Mouse (Mus musculus) limb, embryonic 11.5 days (tissue): ENCODE results near the gene Farp1. TPM values are rescaled to one million over a fixed set of nuclear protein-coding genes. Genes with fewer than 3 reads are reported as not detected.

Experiments used
- ATAC-seq: fragments of 200-750 bp; cut with Nextera tagmentation; 2 replicates; pipeline ENCODE4 v1.8.0; 2017; ENCODE audit warnings: low read depth; ENCODE audit not compliant: insufficient number of reproducible peaks, low FRiP score, low TSS enrichment
- DNase-seq: peaks from one replicate; pipeline ENCODE4 v3.0.0-alpha.2; 2015; ENCODE audit warnings: low spot score
- H3K27ac ChIP-seq: fragments of 300-500 bp; sonication (generic); replicated peaks from 2 replicates; pipeline ENCODE4 v1.5.1; 2014; ENCODE audit warnings: low read depth, mild to moderate bottlenecking, low read length
- H3K27me3 ChIP-seq: fragments of 300-500 bp; sonication (generic); 2 replicates; pipeline ENCODE4 v1.6.1; 2014; ENCODE audit warnings: mild to moderate bottlenecking, low read length, mixed read lengths; ENCODE audit not compliant: control insufficient read depth, insufficient read depth
- H3K36me3 ChIP-seq: fragments of 300-500 bp; sonication (generic); 2 replicates; pipeline ENCODE4 v1.6.1; 2014; ENCODE audit warnings: mild to moderate bottlenecking, low read length, moderate library complexity, mixed read lengths; ENCODE audit not compliant: control insufficient read depth, insufficient read depth
- H3K4me1 ChIP-seq: fragments of 300-500 bp; sonication (generic); 2 replicates; pipeline ENCODE4 v1.6.1; 2014; ENCODE audit warnings: low read length, mixed read lengths; ENCODE audit not compliant: control insufficient read depth, insufficient read depth
- H3K4me2 ChIP-seq: fragments of 300-500 bp; sonication (generic); 2 replicates; pipeline ENCODE4 v1.6.1; 2014; ENCODE audit warnings: low read depth, mild to moderate bottlenecking, moderate library complexity; ENCODE audit not compliant: severe bottlenecking
- H3K4me3 ChIP-seq: fragments of 300-500 bp; sonication (generic); 2 replicates; pipeline ENCODE4 v1.5.1; 2014; ENCODE audit warnings: low read depth, low read length
- H3K9ac ChIP-seq: fragments of 300-500 bp; sonication (generic); 2 replicates; pipeline ENCODE4 v1.6.1; 2014; ENCODE audit warnings: mild to moderate bottlenecking, low read length
- H3K9me3 ChIP-seq: fragments of 300-500 bp; sonication (generic); 2 replicates; pipeline ENCODE4 v1.6.1; 2016; ENCODE audit warnings: low read length; ENCODE audit not compliant: control insufficient read depth
- WGBS: fragments of 180-500 bp; shearing (Covaris S2); extraction: QIAGEN DNeasy Blood & Tissue Kit; methylation state at CpG from one replicate; pipeline ENCODE4 v1.1.7; 2014; 5-methylcytosine and 5-hydroxymethylcytosine counted together
- polyA plus RNA-seq: library from polyadenylated mRNA; unstranded; fragments of >200 nt; fragmentation: Nextera tagmentation; extraction: Ambion mirVana; gene quantifications from 2 replicates; pipeline ENCODE4 v1.2.1, GENCODE M21; 2014

The Farp1 gene
- polyA plus RNA-seq, 1 experiment from 2014 or later: 57.6 TPM

DNA sequence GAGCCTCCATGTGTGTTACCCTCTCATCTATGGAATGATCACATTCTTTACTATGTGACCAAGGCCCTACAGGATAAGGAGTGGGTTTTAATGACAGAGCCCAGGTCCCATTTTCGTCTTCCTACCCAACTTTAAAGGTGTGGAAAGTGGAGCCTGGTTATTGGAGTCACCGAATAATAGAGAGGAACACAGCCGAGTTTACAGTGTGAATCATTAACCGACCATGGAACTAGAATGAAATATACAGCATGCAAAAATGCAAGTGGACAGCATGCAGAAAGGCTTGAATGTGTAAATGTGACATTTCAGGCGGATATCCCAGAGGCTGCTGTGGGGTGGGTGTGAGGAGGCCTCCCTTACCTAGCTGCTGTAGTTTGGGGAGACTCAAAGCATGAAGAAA lies 66.5 kb downstream of the Farp1 start:
- no peaks in the 10 kb centered on the region; the same call in 1 of the 2 replicates for H3K36me3 ChIP-seq
- DNase-seq: no peak
- 83% methylated on average over 5 of the region's 5 CpGs for WGBS
- no peak for ATAC-seq
- no peak overlapping the region for H3K27ac ChIP-seq
- peaks cover 34% of the 10 kb centered on the region for H3K4me1 ChIP-seq
- H3K4me3 ChIP-seq: no peak overlapping the region
- H3K27me3 ChIP-seq: no peaks in the 10 kb centered on the region
- H3K9me3 ChIP-seq: no peaks in the 10 kb centered on the region
- H3K9ac ChIP-seq: no peak overlapping the region
- H3K4me2 ChIP-seq: no peak overlapping the region

DNA sequence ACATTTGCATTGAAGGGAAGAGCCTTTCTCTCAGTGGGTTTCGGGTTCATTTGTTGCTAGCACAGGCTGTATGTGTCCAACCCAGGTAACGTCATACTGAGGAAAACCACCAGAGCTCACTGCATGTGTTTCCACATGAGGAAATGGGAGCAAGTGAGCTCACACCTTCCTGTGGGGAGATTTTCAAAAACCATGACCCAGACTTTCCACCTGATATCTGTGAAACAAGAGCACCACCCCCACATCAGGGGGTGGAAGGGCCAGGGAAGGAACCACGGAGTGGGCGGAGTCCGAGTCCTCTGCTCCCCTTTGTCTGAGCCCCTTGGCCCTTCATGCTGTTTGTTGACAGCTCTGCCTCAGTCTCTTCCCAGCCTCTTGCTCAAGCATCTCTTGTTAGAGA lies 67.6 kb downstream of the Farp1 start:
- H3K4me3 ChIP-seq: no peak overlapping the region
- no peaks in the 10 kb centered on the region for H3K9me3 ChIP-seq
- H3K4me2 ChIP-seq: no peak overlapping the region
- H3K27me3 ChIP-seq: no peaks in the 10 kb centered on the region
- WGBS: 88% methylated on average over 5 of the region's 5 CpGs
- DNase-seq: no peak
- no peak overlapping the region for H3K27ac ChIP-seq
- H3K4me1 ChIP-seq: peaks cover 45% of the 10 kb centered on the region
- no peaks in the 10 kb centered on the region; the same call in 1 of the 2 replicates for H3K36me3 ChIP-seq
- no peak overlapping the region for H3K9ac ChIP-seq
- ATAC-seq: no peak

DNA sequence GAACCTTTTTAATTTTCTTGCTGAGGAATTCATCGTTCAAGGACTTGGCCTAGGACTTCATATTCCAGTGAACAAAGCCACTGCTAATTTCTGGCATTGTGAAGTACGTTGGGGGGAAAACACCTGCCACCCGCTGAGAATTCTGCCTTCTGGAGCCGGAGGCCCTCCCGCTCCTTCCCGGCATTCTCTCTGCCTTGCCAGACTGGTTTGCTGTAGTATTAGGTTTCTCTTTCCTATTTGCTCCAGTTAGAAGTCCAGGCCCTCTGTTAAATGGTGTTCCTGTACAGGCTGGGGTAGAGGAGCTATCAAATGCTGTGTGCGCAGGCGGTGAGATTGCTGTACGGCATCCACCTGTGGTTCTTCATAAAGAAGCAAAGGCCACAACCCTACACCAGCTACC lies 68.5 kb downstream of the Farp1 start:
- 54% methylated on average over 9 of the region's 9 CpGs for WGBS
- H3K9ac ChIP-seq: no peak overlapping the region
- H3K4me2 ChIP-seq: no peak overlapping the region
- H3K27ac ChIP-seq: no peak overlapping the region; the same call in 1 of the 2 replicates
- no peak for DNase-seq
- H3K27me3 ChIP-seq: no peaks in the 10 kb centered on the region
- no peaks in the 10 kb centered on the region; the same call in 1 of the 2 replicates for H3K36me3 ChIP-seq
- ATAC-seq: no peak
- H3K4me3 ChIP-seq: no peak overlapping the region
- H3K4me1 ChIP-seq: peaks cover 50% of the 10 kb centered on the region
- H3K9me3 ChIP-seq: no peaks in the 10 kb centered on the region

DNA sequence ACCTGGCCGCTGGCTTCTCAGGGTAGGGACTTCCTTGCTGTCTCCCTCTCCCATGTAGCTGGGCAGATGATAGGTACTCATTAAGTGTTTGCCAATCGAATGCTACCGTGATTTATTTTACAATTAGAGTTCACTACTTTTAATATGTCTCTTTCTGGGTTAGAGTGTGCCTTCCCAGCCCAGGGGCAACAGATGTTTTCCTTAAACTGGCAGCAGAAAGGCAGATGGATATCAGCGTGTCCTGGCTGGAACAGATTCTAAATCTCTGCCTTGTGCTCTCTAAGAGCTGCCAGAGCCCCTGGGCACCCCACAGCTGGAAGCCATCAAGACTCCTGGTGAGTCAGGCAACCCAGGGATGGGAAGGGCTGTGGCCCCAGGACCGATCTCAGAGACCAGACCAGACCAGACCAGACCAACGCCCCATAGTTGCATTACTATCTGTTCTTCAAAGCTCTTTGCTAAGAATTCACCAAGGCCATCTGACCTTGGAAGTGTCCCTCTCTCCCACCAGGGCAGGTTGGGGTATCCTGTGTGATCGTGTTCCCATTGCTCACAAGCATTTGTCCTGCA lies 69.8 kb downstream of the Farp1 start:
- ATAC-seq: no peak
- H3K4me2 ChIP-seq: 0 out of 2 replicates have a peak overlapping the region, but pooled peaks have one; percentile 15

DNA sequence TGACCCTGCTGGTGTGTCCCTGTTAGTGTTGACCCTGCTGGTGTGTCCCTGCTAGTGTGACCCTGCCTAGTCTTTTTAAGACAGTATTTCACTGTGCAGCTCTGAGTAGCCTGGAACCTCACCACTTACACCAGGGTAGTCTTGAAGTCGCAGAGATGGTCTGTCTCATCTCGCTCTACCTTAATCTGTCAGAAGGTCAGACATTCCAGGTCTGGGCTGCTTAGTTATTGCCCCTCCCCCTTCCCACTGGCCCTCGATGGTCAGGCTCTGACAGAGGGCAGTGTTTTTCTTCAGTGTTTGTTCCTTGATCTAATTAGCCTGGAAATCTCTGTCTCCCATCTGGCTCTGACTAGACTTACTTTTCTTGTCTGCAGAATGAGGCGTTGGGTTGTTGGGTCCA lies 71.9 kb downstream of the Farp1 start:
- Histone ChIP-seq H3K4me2 (no peak overlapping the region), H3K4me1 (peaks cover 64% of the 10 kb centered on the region), H3K27ac (peak overlapping the region; percentile 92; the same call in 1 of the 2 replicates), H3K9ac (no peak overlapping the region), H3K27me3 (no peaks in the 10 kb centered on the region), H3K9me3 (no peaks in the 10 kb centered on the region), H3K4me3 (no peak overlapping the region), H3K36me3 (no peaks in the 10 kb centered on the region; the same call in 1 of the 2 replicates)
- no peak for DNase-seq
- WGBS: 9% methylated on average over 4 of the region's 4 CpGs
- no peak for ATAC-seq

More for the DNA sequence above, 69.8 kb downstream of the Farp1 start:
- Histone ChIP-seq H3K4me3 (no peak overlapping the region), H3K36me3 (no peaks in the 10 kb centered on the region; the same call in 1 of the 2 replicates), H3K27ac (no peak overlapping the region; the same call in 1 of the 2 replicates), H3K9ac (no peak overlapping the region), H3K27me3 (no peaks in the 10 kb centered on the region), H3K9me3 (no peaks in the 10 kb centered on the region), H3K4me1 (peaks cover 56% of the 10 kb centered on the region)
- DNase-seq: peak; percentile 45
- 26% methylated on average over 7 of the region's 7 CpGs for WGBS

GRCm38 (mm10) chr14:121107707-121108285 lies 72.8 kb downstream of the Farp1 start:
- WGBS: 15% methylated on average over 10 of the region's 10 CpGs
- H3K4me1 ChIP-seq: peaks cover 69% of the 10 kb centered on the region
- H3K9ac ChIP-seq: no peak overlapping the region; the same call in 1 of the 2 replicates
- no peak for ATAC-seq
- no peaks in the 10 kb centered on the region; the same call in 1 of the 2 replicates for H3K36me3 ChIP-seq
- no peaks in the 10 kb centered on the region for H3K27me3 ChIP-seq
- H3K4me2 ChIP-seq: peak overlapping the region; percentile 17; the same call in 1 of the 2 replicates
- DNase-seq: peak; percentile 44
- no peak overlapping the region for H3K4me3 ChIP-seq
- peak overlapping the region; percentile 92 for H3K27ac ChIP-seq
- no peaks in the 10 kb centered on the region for H3K9me3 ChIP-seq

GRCm38 (mm10) chr14:121108439-121109115 lies 73.6 kb downstream of the Farp1 start:
- 3% methylated on average over 8 of the region's 8 CpGs for WGBS
- peak overlapping the region; percentile 92 for H3K27ac ChIP-seq
- H3K9ac ChIP-seq: no peak overlapping the region; the same call in 1 of the 2 replicates
- no peaks in the 10 kb centered on the region for H3K9me3 ChIP-seq
- no peaks in the 10 kb centered on the region for H3K27me3 ChIP-seq
- H3K36me3 ChIP-seq: no peaks in the 10 kb centered on the region; the same call in 1 of the 2 replicates
- peaks cover 65% of the 10 kb centered on the region for H3K4me1 ChIP-seq
- ATAC-seq (peak; percentile 72), DNase-seq (peak; percentile 67)
- peak overlapping the region; percentile 27 for H3K4me2 ChIP-seq
- H3K4me3 ChIP-seq: no peak overlapping the region

- peaks cover 63% of the 10 kb centered on the region for H3K4me1 ChIP-seq
- no peak overlapping the region for H3K4me3 ChIP-seq
- peak overlapping the region; percentile 27 for H3K4me2 ChIP-seq
- H3K36me3 ChIP-seq: no peaks in the 10 kb centered on the region
- H3K27ac ChIP-seq: peak overlapping the region; percentile 92
- DNase-seq (peak; percentile 65), ATAC-seq (peak; percentile 8; the same call in 1 of the 2 replicates)
- WGBS: 17% methylated on average over 9 of the region's 9 CpGs
- 0 out of 2 replicates have a peak overlapping the region, but pooled peaks have one; percentile 18 for H3K9ac ChIP-seq
- no peaks in the 10 kb centered on the region for H3K9me3 ChIP-seq
- no peaks in the 10 kb centered on the region for H3K27me3 ChIP-seq
Measured at GRCm38 (mm10) chr14:121109116-121109504, 74.1 kb downstream of the Farp1 start.
